Mouse (Mus musculus) liver, postnatal 0 days (tissue): Measurements from ENCODE around the gene Cables2.

Experiments
- CTCF ChIP-seq: sonication (generic); IDR thresholded peaks from 2 replicates; pipeline ENCODE4 v1.5.1; 2016; ENCODE audit warnings: antibody characterized with exemption, low read depth
- EP300 ChIP-seq: IDR thresholded peaks from 2 replicates; pipeline ENCODE4 v1.6.1; 2016; ENCODE audit warnings: antibody characterized with exemption, low read depth, mild to moderate bottlenecking

DNA sequence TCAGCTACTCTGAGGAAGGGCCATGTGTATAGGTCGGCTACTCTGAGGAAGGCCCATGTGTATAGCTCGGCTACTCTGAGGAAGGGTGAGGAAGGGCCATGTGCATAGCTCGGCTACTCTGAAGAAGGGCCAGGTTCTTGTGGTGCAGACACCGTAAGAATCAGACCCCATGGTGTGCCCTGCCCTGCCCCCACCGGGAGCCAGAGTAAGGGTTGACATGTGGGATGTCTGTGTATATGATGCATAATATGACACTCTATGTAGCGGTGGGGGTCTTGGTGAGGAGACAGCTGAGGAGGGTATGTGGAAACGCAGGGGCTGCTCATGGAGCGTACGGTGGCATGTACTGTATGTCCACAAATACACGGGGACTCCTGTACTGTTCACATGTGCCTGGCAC lies 4.0 kb downstream of the Cables2 start:
- TF ChIP-seq CTCF (no peak), EP300 (no peak)
